ENCODE assay signal across 18 mouse cellular contexts in genomic region chr14:121328878-121329277, GRCm38 (mm10).
"Had no signal": no experiment of that assay in that cellular context is flagged by ENCODE, and none has a peak within 500 bp of the region (broad histone marks: within the 10 kb centered on the region; RNA-seq: fewer than 3 reads in every experiment).

No protein-coding gene starts in this region.

- H3K36me3 ChIP-seq: midbrain, embryonic 12.5 days; neural tube, embryonic 13.5 days; neural tube, embryonic 15.5 days; stomach, embryonic 15.5 days had no signal

- H3K4me3 ChIP-seq: midbrain, embryonic 10.5 days; midbrain, embryonic 12.5 days; myocyte; neural tube, embryonic 13.5 days; neural tube, embryonic 15.5 days; stomach, embryonic 15.5 days had no signal

- H3K9ac ChIP-seq: lung, embryonic 14.5 days; midbrain, embryonic 12.5 days; neural tube, embryonic 13.5 days; neural tube, embryonic 15.5 days; stomach, embryonic 15.5 days had no signal

- DNase-seq: lung, adult 18-20 months; lung, embryonic 14.5 days; lung, postnatal 10 days; lung, postnatal 4 days; midbrain, embryonic 14.5 days; retina, postnatal 1 day; right cerebral cortex, postnatal 14 days; thymus, adult 2 months; thymus, postnatal 25 days; thymus, postnatal 4 days had no signal

- ATAC-seq: midbrain, embryonic 16.5 days had no signal

- H3K9me3 ChIP-seq: midbrain, embryonic 10.5 days; midbrain, embryonic 12.5 days; neural tube, embryonic 13.5 days; neural tube, embryonic 15.5 days; stomach, embryonic 15.5 days had no signal

- H3K27ac ChIP-seq: midbrain, embryonic 10.5 days; midbrain, embryonic 12.5 days; neural tube, embryonic 13.5 days; neural tube, embryonic 15.5 days; stomach, embryonic 15.5 days; stomach, postnatal 0 days had no signal

- H3K27me3 ChIP-seq: midbrain, embryonic 12.5 days; neural tube, embryonic 13.5 days; neural tube, embryonic 15.5 days; stomach, embryonic 15.5 days had no signal

- H3K4me2 ChIP-seq: lung, embryonic 14.5 days; midbrain, embryonic 12.5 days; neural tube, embryonic 13.5 days; neural tube, embryonic 15.5 days; stomach, embryonic 15.5 days had no signal
